In genomic region chr11:104968388-104968787, GRCm38 (mm10) we compare ENCODE assay signal across 22 mouse cellular contexts.
A peak's percentile ranks its signal among the peaks of the same experiment; 100 is the strongest.
DNase-seq lines count a peak whose midpoint lies in the region; ATAC-seq and TF ChIP-seq lines count a peak whose summit lies in the region.
"Had no signal": no experiment of that assay in that cellular context is flagged by ENCODE, and none has a peak within 500 bp of the region (broad histone marks: within the 10 kb centered on the region; RNA-seq: fewer than 3 reads in every experiment).

No protein-coding gene starts in this region.

- H3K4me2 ChIP-seq in embryonic facial prominence, embryonic 12.5 days (replicated peaks): no peak overlapping the region
- H3K4me2 ChIP-seq in forebrain, embryonic 11.5 days (ENCODE audit: low read depth, low read length, severe bottlenecking): no peak overlapping the region

- H3K4me1 ChIP-seq in embryonic facial prominence, embryonic 12.5 days: no peaks in the 10 kb centered on the region
- peaks cover 5% of the 10 kb centered on the region for H3K4me1 ChIP-seq in embryonic facial prominence, embryonic 10.5 days
- H3K4me1 ChIP-seq in forebrain, embryonic 11.5 days (replicated peaks; ENCODE audit: control insufficient read depth, insufficient read depth, low read length): no peaks in the 10 kb centered on the region
- H3K4me1 ChIP-seq in forebrain, embryonic 10.5 days: peaks cover 12% of the 10 kb centered on the region
- no peaks in the 10 kb centered on the region for H3K4me1 ChIP-seq in MEL (ENCODE audit: control insufficient read depth in 1 of 2, insufficient read depth in 2 of 2, low read length in 2 of 2)

- no peak for DNase-seq in embryonic facial prominence, embryonic 10.5 days (ENCODE audit: low spot score)
- DNase-seq in forebrain, embryonic 11.5 days (ENCODE audit: low spot score): no peak
- no peak for DNase-seq in forebrain, embryonic 10.5 days (ENCODE audit: extremely low spot score, low spot score)
- no peak for DNase-seq in MEL (ENCODE audit: low read depth, low spot score)
- DNase-seq in layer of hippocampus, adult 2 months (ENCODE audit: low spot score in 2 of 2): no peak
- DNase-seq: adrenal gland, adult 2 months; adrenal gland, adult 8-10 months; adrenal gland, postnatal 10 days; adrenal gland, postnatal 14 days; adrenal gland, postnatal 25 days; adrenal gland, postnatal 36 days; B cell, adult 2 months; cerebellum, adult 11 months; cerebellum, adult 11-12 months; cerebellum, adult 18-20 months; cerebellum, adult 2 months had no signal

- H3K9me3 ChIP-seq in embryonic facial prominence, embryonic 12.5 days: no peaks in the 10 kb centered on the region
- no peaks in the 10 kb centered on the region for H3K9me3 ChIP-seq in embryonic facial prominence, embryonic 10.5 days
- H3K9me3 ChIP-seq in forebrain, embryonic 11.5 days (ENCODE audit: control insufficient read depth, low read length): no peaks in the 10 kb centered on the region
- no peaks in the 10 kb centered on the region for H3K9me3 ChIP-seq in forebrain, embryonic 10.5 days
- H3K9me3 ChIP-seq in MEL (replicated peaks; ENCODE audit: insufficient read depth, low read length): no peaks in the 10 kb centered on the region
- H3K9me3 ChIP-seq: G1E had no signal

- no peak overlapping the region for H3K27ac ChIP-seq in embryonic facial prominence, embryonic 12.5 days
- H3K27ac ChIP-seq in embryonic facial prominence, embryonic 10.5 days (replicated peaks): no peak overlapping the region
- H3K27ac ChIP-seq in forebrain, embryonic 11.5 days (ENCODE audit: low read depth, low read length): peak overlapping the region; percentile 25; the same call in 1 of the 2 replicates
- H3K27ac ChIP-seq in forebrain, embryonic 10.5 days: no peak overlapping the region
- H3K27ac ChIP-seq in MEL (ENCODE audit: control insufficient read depth, low read depth, low read length): no peak overlapping the region
- no peak overlapping the region for H3K27ac ChIP-seq in layer of hippocampus, adult 2 months

- no peaks in the 10 kb centered on the region for H3K27me3 ChIP-seq in embryonic facial prominence, embryonic 12.5 days
- no peaks in the 10 kb centered on the region for H3K27me3 ChIP-seq in embryonic facial prominence, embryonic 10.5 days (replicated peaks; ENCODE audit: low read depth, poor library complexity, severe bottlenecking)
- H3K27me3 ChIP-seq in forebrain, embryonic 11.5 days (ENCODE audit: control insufficient read depth, insufficient read depth, low read length): no peaks in the 10 kb centered on the region
- H3K27me3 ChIP-seq in forebrain, embryonic 10.5 days (ENCODE audit: poor library complexity, severe bottlenecking): no peaks in the 10 kb centered on the region
- peaks cover 4 to 6% of the 10 kb centered on the region in 2 experiments; a peak in 3 of 4 replicates for H3K27me3 ChIP-seq in MEL (ENCODE audit: control insufficient read depth in 1 of 2, insufficient read depth in 2 of 2, low read length in 2 of 2)
- H3K27me3 ChIP-seq: CH12.LX had no signal

- H3K9ac ChIP-seq in embryonic facial prominence, embryonic 12.5 days: peak overlapping the region; percentile 38; the same call in 1 of the 2 replicates
- no peak overlapping the region for H3K9ac ChIP-seq in forebrain, embryonic 11.5 days (ENCODE audit: low read length)
- H3K9ac ChIP-seq in MEL (ENCODE audit: control insufficient read depth, low read depth, low read length, poor library complexity, severe bottlenecking): no peak overlapping the region

- no peak for TF ChIP-seq POLR2A in MEL (IDR thresholded peaks at IDR 0.05; ENCODE audit: control insufficient read depth in 1 of 2, insufficient read depth in 1 of 2, low read depth in 1 of 2, low read length in 2 of 2, poor library complexity in 1 of 2)

- TF ChIP-seq RAD21 in MEL (IDR thresholded peaks at IDR 0.05; ENCODE audit: low read depth, low read length): no peak

- TF ChIP-seq EP300 in MEL (IDR thresholded peaks at IDR 0.05; ENCODE audit: low read depth in 1 of 2, low read length in 2 of 2): no peak

- H3K36me3 ChIP-seq in embryonic facial prominence, embryonic 12.5 days: no peaks in the 10 kb centered on the region
- no peaks in the 10 kb centered on the region for H3K36me3 ChIP-seq in embryonic facial prominence, embryonic 10.5 days (replicated peaks)
- no peaks in the 10 kb centered on the region for H3K36me3 ChIP-seq in forebrain, embryonic 11.5 days (ENCODE audit: control insufficient read depth, insufficient read depth, low read length)
- no peaks in the 10 kb centered on the region for H3K36me3 ChIP-seq in forebrain, embryonic 10.5 days (replicated peaks)
- no peaks in the 10 kb centered on the region for H3K36me3 ChIP-seq in MEL (ENCODE audit: control insufficient read depth in 1 of 2, insufficient read depth in 2 of 2, low read length in 2 of 2)
- H3K36me3 ChIP-seq: G1E had no signal

- 92% methylated on average over 2 of the region's 2 CpGs for WGBS in embryonic facial prominence, embryonic 12.5 days
- 89% methylated on average over 2 of the region's 2 CpGs for WGBS in embryonic facial prominence, embryonic 10.5 days
- WGBS in forebrain, embryonic 11.5 days: 91% methylated on average over 2 of the region's 2 CpGs
- 86% methylated on average over 2 of the region's 2 CpGs for WGBS in forebrain, embryonic 10.5 days

- TF ChIP-seq CTCF in MEL (IDR thresholded peaks at IDR 0.05 in 2 of 3, conservative IDR thresholded peaks at IDR 0.05 in 1 of 3; ENCODE audit: control insufficient read depth in 1 of 3, insufficient read depth in 1 of 3, low read depth in 2 of 3, low read length in 3 of 3, poor library complexity in 1 of 3, severe bottlenecking in 1 of 3): no peak
- no peak for TF ChIP-seq CTCF in layer of hippocampus, adult 2 months (conservative IDR thresholded peaks at IDR 0.05)

- no peaks in the 10 kb centered on the region for H3K79me2 ChIP-seq in MEL (ENCODE audit: control insufficient read depth, insufficient read depth, low read length, poor library complexity)

- H3K4me3 ChIP-seq in embryonic facial prominence, embryonic 12.5 days: no peak overlapping the region
- H3K4me3 ChIP-seq in embryonic facial prominence, embryonic 10.5 days: no peak overlapping the region
- H3K4me3 ChIP-seq in forebrain, embryonic 11.5 days (ENCODE audit: low read depth, low read length): no peak overlapping the region
- H3K4me3 ChIP-seq in forebrain, embryonic 10.5 days: no peak overlapping the region
- H3K4me3 ChIP-seq in MEL (ENCODE audit: control insufficient read depth in 1 of 2, insufficient read depth in 1 of 2, low read depth in 2 of 2, low read length in 2 of 2): no peak overlapping the region
- no peak overlapping the region for H3K4me3 ChIP-seq in layer of hippocampus, adult 2 months

- ATAC-seq in embryonic facial prominence, embryonic 12.5 days (ENCODE audit: insufficient number of reproducible peaks, insufficient read depth, low FRiP score, low TSS enrichment): no peak
- no peak for ATAC-seq in forebrain, embryonic 11.5 days (replicated peaks; ENCODE audit: low FRiP score)
- ATAC-seq: activated CD4-positive, CD25-positive, alpha-beta regulatory T cell, adult 4 months; CD4-positive, CD25-positive, alpha-beta regulatory T cell, adult 4 months; Patski had no signal

TF ChIP-seq in MEL, 35 proteins besides CTCF, POLR2A, EP300 and RAD21:
- peak; percentile 81; the same call in 1 of the 2 replicates for TF ChIP-seq GATA1 (IDR thresholded peaks at IDR 0.05; ENCODE audit: low read depth, low read length)
- TF ChIP-seq TBP (IDR thresholded peaks at IDR 0.05; ENCODE audit: low read depth, low read length): no peak
